Mouse (Mus musculus) gastrocnemius, adult 18-20 months (tissue): Measurements from ENCODE around the gene Gm5294. TPM values are rescaled to one million over a fixed set of nuclear protein-coding genes. Genes with fewer than 3 reads are reported as not detected.
A peak's percentile ranks its signal among the peaks of the same experiment; 100 is the strongest.

Source experiments
- DNase-seq: peaks from one replicate; pipeline ENCODE4 v3.0.0; 2021; ENCODE audit warnings: low spot score
- total RNA-seq, 2 experiments: library from RNA; stranded (reverse); gene quantifications; 2 replicates each; pipeline ENCODE4 v1.2.3; 2021

The Gm5294 gene
- total RNA-seq, 2 experiments from 2014 or later, result not detected

- peak; percentile 89 for DNase-seq
These were observed 28.2 kb downstream of the Gm5294 start for GRCm38 (mm10) chr5:138848102-138848501.

DNA sequence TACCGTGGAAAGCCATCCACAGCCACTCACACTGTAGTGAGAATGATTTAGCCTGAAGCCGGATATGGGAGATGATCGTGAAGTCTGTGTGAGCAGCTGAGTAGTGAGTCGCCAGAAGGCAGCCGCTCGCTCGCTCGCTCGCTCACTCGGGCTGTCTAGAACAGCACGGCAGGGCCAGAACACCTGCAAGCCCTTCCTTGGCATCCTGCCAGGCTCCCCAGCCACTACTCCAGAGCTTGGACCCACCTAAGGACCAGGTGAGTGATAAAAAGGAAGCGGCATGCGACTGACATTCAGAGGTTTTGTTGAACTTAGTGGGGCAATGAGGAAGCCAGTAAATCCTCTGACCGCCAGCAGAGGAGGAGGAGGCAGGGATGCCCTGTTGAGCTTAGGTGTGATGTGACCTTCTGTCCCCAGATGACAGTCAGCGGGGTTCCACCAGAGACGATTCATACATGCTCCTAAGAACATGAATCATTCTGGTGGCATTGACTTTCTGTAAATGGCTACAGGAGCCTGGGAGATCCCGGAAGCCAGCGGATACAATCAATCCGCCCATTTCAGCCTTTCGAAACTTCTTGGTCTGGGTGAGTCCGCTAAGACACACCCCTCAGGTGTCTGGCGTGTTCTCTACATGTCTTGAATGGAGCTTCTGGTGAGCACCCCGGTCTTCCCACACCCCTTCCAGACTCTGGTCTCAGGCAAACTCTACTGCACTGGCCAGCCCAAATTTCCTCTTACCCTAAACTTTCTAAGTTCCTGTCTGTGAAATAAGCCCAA lies 30.0 kb downstream of the Gm5294 start:
- no peak for DNase-seq

- DNase-seq, result no peak
These were observed 30.6 kb downstream of the Gm5294 start for GRCm38 (mm10) chr5:138850462-138850844.

- no peak for DNase-seq
These were observed 31.5 kb downstream of the Gm5294 start for GRCm38 (mm10) chr5:138851296-138851780.

GRCm38 (mm10) chr5:138852151-138852550 lies 32.3 kb downstream of the Gm5294 start:
- no peak for DNase-seq

DNA sequence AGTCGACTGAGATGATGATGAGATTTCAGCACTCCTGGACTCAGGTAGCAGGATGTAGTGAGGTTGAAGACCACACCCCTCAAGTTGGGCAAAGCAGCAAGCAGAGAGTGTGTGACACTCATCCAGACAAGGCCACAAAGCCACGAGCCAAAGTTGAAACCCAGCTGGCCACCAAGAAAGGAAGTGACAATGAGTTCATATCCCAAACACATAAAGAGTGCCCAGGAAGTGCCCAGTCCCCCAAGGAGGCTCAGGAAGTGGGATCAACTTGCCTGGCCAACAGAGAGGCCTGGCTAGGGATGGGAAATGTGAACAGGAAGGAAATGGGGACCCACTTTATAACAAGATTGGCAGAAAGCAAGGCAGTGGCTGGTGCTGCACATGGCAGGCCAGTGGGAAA lies 33.5 kb downstream of the Gm5294 start:
- no peak for DNase-seq

GRCm38 (mm10) chr5:138857010-138857617 lies 37.2 kb downstream of the Gm5294 start:
- peak; percentile 81 for DNase-seq

- DNase-seq, result no peak
These were observed 38.0 kb downstream of the Gm5294 start for GRCm38 (mm10) chr5:138857811-138858251.

DNA sequence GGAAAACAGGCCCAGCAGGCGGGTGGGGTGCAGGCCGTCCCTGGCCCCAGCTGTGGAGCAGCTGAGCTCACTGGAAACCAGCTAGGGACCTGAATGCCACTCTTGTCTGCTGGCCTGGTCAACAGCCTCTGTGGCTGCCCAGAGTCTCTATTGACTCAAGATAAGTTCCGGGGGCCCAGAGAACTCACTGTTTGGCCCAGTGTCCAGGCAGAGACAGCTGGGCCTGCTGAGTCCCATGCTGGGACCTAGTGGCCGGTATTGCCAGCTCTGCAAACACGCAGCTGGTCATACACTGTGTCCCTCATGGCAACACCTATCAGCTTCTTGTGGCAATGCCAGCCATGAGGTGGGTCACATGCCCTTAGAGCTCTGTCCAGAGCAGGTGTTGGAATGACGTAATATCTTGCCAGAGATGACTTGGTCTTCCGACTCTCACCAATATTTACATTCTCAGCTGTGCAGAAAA lies 43.8 kb downstream of the Gm5294 start:
- DNase-seq, result no peak

DNA sequence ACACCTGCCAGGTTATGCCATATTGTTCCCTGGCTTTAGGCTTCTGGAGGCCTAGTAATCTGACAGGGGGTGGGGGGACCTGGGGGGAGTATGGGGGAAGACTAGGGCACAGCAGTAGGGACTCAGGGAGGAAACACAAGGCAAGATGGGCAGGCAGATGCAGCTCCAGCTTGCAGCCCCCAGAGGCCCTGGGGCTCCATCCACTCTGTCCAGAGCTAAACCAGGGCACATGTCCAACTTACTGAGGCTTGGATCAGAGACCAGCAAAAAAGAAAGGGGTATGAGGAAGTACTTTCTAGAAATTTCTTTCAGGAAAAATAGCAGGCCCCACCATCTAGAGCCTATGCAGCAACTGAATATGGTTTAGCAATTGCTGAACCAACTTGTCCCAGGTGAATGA lies 44.3 kb downstream of the Gm5294 start:
- DNase-seq, result no peak

DNA sequence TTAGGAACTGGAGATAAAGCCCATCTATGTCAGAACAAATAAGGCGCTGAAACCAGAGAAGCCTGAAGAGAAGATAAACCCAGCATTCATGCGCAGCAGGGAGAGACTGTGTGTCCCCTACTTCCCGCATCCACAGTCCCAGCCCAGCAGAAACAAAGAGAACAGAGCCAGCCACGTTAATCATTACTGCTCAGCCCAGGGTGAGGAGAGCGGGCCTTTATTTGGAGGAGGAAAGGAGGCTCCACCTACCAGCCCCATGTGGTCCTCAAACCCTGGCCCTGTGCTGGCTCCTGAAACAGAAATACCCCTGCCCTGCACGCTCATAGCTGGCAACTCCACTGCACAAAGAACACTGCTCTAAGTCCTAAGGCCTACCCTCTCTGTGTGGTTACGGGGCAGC lies 45.0 kb downstream of the Gm5294 start:
- DNase-seq, result no peak

GRCm38 (mm10) chr5:138865637-138866036 lies 45.8 kb downstream of the Gm5294 start:
- no peak for DNase-seq

Other genes starting within 250 kb of the Gm5294 start
- gene Zfp68, start 200.3 kb upstream of the Gm5294 start, total RNA-seq, result 10 to 100 TPM; 14.6 to 15.5 TPM
- gene A430033K04Rik, start 197.2 kb upstream of the Gm5294 start, total RNA-seq, result 1 to 10 TPM; 2.1 to 2.4 TPM
- gene Fam20c, start 65.6 kb upstream of the Gm5294 start, total RNA-seq, result 10 to 100 TPM; 22.4 to 24.6 TPM
- 10 to 100 TPM; 18.8 to 22.9 TPM for gene Pdgfa, start 177.3 kb downstream of the Gm5294 start, total RNA-seq